11 mouse cellular contexts compared by ENCODE assay signal in the genomic region with DNA sequence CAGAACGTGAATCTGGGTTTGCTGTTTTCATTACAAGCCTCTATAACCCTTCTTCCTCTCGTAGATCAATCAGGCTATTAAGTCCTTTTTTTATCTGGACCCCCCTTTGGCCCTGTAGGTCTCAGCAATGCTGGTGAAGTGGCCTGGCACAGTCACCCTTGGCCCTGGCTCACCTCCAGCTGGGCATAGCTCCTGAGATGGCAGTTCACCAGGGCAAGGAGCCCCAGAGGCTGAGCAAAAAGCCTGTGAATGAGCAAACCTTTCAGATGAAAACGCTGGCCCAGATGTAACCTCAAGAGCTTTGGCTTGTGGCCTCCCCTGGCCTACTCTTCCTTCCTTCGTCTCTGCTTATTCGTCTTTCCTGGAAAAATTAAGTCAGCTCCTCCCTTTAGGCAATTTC.
DNase-seq lines count a peak whose midpoint lies in the region; TF ChIP-seq lines count a peak whose summit lies in the region.
"Had no signal": no experiment of that assay in that cellular context is flagged by ENCODE, and none has a peak within 500 bp of the region (broad histone marks: within the 10 kb centered on the region; RNA-seq: fewer than 3 reads in every experiment).

No protein-coding gene starts in this region.

- H3K4me3 ChIP-seq in liver, adult 2 months (ENCODE audit: insufficient read depth, low read depth, low read length): no peak overlapping the region
- H3K4me3 ChIP-seq: embryonic facial prominence, embryonic 12.5 days; liver, embryonic 12.5 days had no signal

- no peak overlapping the region for H3K9ac ChIP-seq in liver, adult 2 months (ENCODE audit: low read depth, low read length)
- H3K9ac ChIP-seq: embryonic facial prominence, embryonic 12.5 days; liver, embryonic 12.5 days had no signal

- DNase-seq in liver, adult 2 months (ENCODE audit: extremely low read depth, low read depth, low spot score): peak; percentile 5
- no peak for DNase-seq in liver
- DNase-seq in brain, adult 2 months (ENCODE audit: low read depth, low spot score): peak; percentile 26
- DNase-seq in gastrocnemius, postnatal 25 days: peak; percentile 15
- peak; percentile 25 to 44 for DNase-seq in layer of hippocampus, postnatal 14 days (ENCODE audit: low spot score in 2 of 2)
- DNase-seq in urinary bladder, adult 2 months (ENCODE audit: low spot score): no peak
- no peak for DNase-seq in spleen, adult 18-20 months
- DNase-seq in lung, postnatal 4 days: no peak

- H3K36me3 ChIP-seq in liver, adult 2 months (ENCODE audit: control insufficient read depth, insufficient read depth, low read length): no peaks in the 10 kb centered on the region
- H3K36me3 ChIP-seq: embryonic facial prominence, embryonic 12.5 days; liver, embryonic 12.5 days had no signal

- H3K4me1 ChIP-seq in liver, adult 2 months (ENCODE audit: control insufficient read depth, insufficient read depth, low read length): no peaks in the 10 kb centered on the region
- H3K4me1 ChIP-seq: embryonic facial prominence, embryonic 12.5 days had no signal

- no peak for TF ChIP-seq CTCF in liver, adult 2 months (IDR thresholded peaks at IDR 0.05; ENCODE audit: low read depth, low read length)

- H3K79me2 ChIP-seq in liver, adult 2 months (ENCODE audit: control insufficient read depth, insufficient read depth, low read length): no peaks in the 10 kb centered on the region

- no peak overlapping the region for H3K27ac ChIP-seq in liver, adult 2 months (replicated peaks; ENCODE audit: insufficient read depth, low read depth, low read length)
- H3K27ac ChIP-seq: embryonic facial prominence, embryonic 12.5 days; kidney, postnatal 0 days; liver, embryonic 12.5 days had no signal

- no peaks in the 10 kb centered on the region for H3K27me3 ChIP-seq in liver, adult 2 months (ENCODE audit: control insufficient read depth, insufficient read depth, low read length)
- H3K27me3 ChIP-seq: embryonic facial prominence, embryonic 12.5 days; liver, embryonic 12.5 days had no signal

- 70% methylated on average over 5 of the region's 5 CpGs for WGBS in liver, adult 2 months

- no peak for TF ChIP-seq POLR2A in liver, adult 2 months (IDR thresholded peaks at IDR 0.05; ENCODE audit: extremely low read depth, insufficient read depth, low read length)

Comparison
In these comparisons a context has a peak if more than half of its experiments do, and no peak if none do; other contexts are left out.
1. DNase-seq: peak in liver, adult 2 months (single experiment), brain, adult 2 months (single experiment), gastrocnemius, postnatal 25 days (single experiment) and layer of hippocampus, postnatal 14 days (2 of 2); none in liver (single experiment), urinary bladder, adult 2 months (single experiment), spleen, adult 18-20 months (0 of 2) and lung, postnatal 4 days (0 of 2).